ENCODE assay signal across 10 mouse cellular contexts in the genomic region with DNA sequence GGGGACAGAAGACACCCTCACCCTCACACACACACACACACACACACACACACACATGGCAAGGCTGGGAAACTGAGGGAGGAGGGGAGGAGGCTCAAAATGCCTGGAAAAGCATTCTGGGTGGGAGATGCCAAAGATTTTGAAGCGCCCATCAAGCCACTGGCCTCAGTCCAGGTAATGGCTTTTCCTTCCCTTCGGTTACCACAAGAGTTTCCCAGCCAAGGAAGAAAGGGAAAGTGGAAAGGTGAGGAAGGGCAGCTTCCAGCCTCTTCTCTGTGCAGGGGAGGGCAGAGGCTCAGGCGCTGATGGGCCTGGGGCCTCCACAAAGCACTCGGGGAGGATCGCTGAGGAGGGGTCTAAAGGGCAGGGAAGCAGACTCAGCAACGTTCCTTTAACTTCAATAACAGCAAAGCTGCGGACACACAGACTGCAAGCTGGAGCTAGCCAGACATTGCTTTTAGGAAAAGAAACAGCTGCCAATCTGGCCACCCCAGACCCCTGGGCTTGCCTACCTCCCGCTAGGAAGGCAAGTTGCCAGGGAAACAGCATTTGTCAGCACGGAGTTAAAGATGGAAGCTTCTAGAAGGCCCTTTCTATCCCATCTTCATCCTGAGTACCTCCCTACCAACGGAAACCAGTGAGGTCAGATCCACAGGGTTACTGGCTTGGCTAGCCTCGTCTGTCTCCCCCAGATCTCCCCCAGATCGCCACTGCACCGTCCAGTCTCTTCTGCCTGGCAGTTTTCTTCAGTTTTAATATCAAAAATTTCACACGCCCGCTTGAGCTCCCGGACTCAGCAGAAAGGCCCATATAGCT. TPM values are rescaled to one million over a fixed set of nuclear protein-coding genes. Genes with fewer than 3 reads are reported as not detected.
A peak's percentile ranks its signal among the peaks of the same experiment; 100 is the strongest.
DNase-seq lines count a peak whose midpoint lies in the region; ATAC-seq lines count a peak whose summit lies in the region.
"Had no signal": no experiment of that assay in that cellular context is flagged by ENCODE, and none has a peak within 500 bp of the region (broad histone marks: within the 10 kb centered on the region; RNA-seq: fewer than 3 reads in every experiment).

No protein-coding gene starts in this region.

- peaks cover 31% of the 10 kb centered on the region for H3K4me1 ChIP-seq in kidney, embryonic 14.5 days (ENCODE audit: control insufficient read depth, insufficient read depth, low read length)

- H3K36me3 ChIP-seq in kidney, embryonic 14.5 days (ENCODE audit: control insufficient read depth, insufficient read depth, low read length), result peaks cover 7% of the 10 kb centered on the region; the same call in 1 of the 2 replicates
- H3K36me3 ChIP-seq: hindbrain, embryonic 15.5 days had no signal

- no peak overlapping the region for H3K9ac ChIP-seq in kidney, embryonic 14.5 days (ENCODE audit: low read depth, low read length)
- H3K9ac ChIP-seq: hindbrain, embryonic 15.5 days had no signal

- H3K9me3 ChIP-seq in kidney, embryonic 14.5 days (ENCODE audit: control insufficient read depth, low read length), result no peaks in the 10 kb centered on the region
- H3K9me3 ChIP-seq: hindbrain, embryonic 15.5 days; megakaryocyte, embryonic 14.5 days had no signal

- peak overlapping the region; percentile 18; the same call in 1 of the 2 replicates for H3K27ac ChIP-seq in kidney, embryonic 14.5 days (ENCODE audit: low read depth, low read length)
- H3K27ac ChIP-seq: hindbrain, embryonic 15.5 days had no signal

- WGBS in kidney, embryonic 14.5 days, result 32% methylated on average over 16 of the region's 16 CpGs

- no peak overlapping the region for H3K4me3 ChIP-seq in kidney, embryonic 14.5 days (ENCODE audit: low read length)
- H3K4me3 ChIP-seq: hindbrain, embryonic 15.5 days; megakaryocyte, embryonic 14.5 days had no signal

- H3K27me3 ChIP-seq in kidney, embryonic 14.5 days (ENCODE audit: control insufficient read depth, insufficient read depth, low read length), result peaks cover 4% of the 10 kb centered on the region; the same call in 1 of the 2 replicates
- H3K27me3 ChIP-seq: hindbrain, embryonic 15.5 days; megakaryocyte, embryonic 14.5 days had no signal

- ATAC-seq in cerebellum, adult (ENCODE audit: insufficient number of reproducible peaks, low FRiP score, low TSS enrichment), result no peak
- ATAC-seq in kidney, embryonic 14.5 days (ENCODE audit: low FRiP score, low TSS enrichment), result peak; percentile 47; the same call in 1 of the 2 replicates
- ATAC-seq in megakaryocyte progenitor cell, adult 5-6 weeks (replicated peaks; ENCODE audit: poor library complexity), result no peak

- peak; percentile 74 to 84 for DNase-seq in cerebellum, postnatal 10 days
- no peak for DNase-seq in kidney, adult 8-10 months
- DNase-seq in NIH3T3 (ENCODE audit: low read depth), result peak; percentile 30
- peak; percentile 53 to 66 for DNase-seq in kidney, postnatal 4 days
- no peak for DNase-seq in adrenal gland, adult 8-10 months

- H3K4me2 ChIP-seq in kidney, embryonic 14.5 days (replicated peaks; ENCODE audit: low read depth, low read length), result no peak overlapping the region
- H3K4me2 ChIP-seq: hindbrain, embryonic 15.5 days had no signal

RNA-seq across cellular contexts. Expression of gene Ext2, which starts 43.1 kb away (rescaled TPM):
- polyA plus RNA-seq in kidney, embryonic 14.5 days (2014; fragmentation: Nextera tagmentation; extraction: Ambion mirVana), result 67.9 and 111 TPM in 2 replicates
- total RNA-seq in adrenal gland, adult 8-10 months (2022), result 100 to 1,000 TPM in 3 of 4 experiments, 10 to 100 TPM in 1; 98.9 to 144 (median 104) TPM
- total RNA-seq in megakaryocyte progenitor cell, adult 5-6 weeks (2015), result 40.6 and 41.3 TPM in 2 replicates
- 26.1 and 28.7 TPM in 2 replicates for total RNA-seq in megakaryocyte progenitor cell, adult 5-6 weeks (2017)

Comparison
In these comparisons a context has a peak if more than half of its experiments do, and no peak if none do; other contexts are left out.
1. DNase-seq: peak in cerebellum, postnatal 10 days (2 of 2), NIH3T3 (single experiment) and kidney, postnatal 4 days (2 of 2); none in kidney, adult 8-10 months (0 of 2) and adrenal gland, adult 8-10 months (single experiment).